Mouse (Mus musculus) limb, embryonic 10.5 days (tissue): ENCODE results near the gene Cd79b. TPM values are rescaled to one million over a fixed set of nuclear protein-coding genes. Genes with fewer than 3 reads are reported as not detected.
A peak's percentile ranks its signal among the peaks of the same experiment; 100 is the strongest.

Experiments
- DNase-seq: peaks from one replicate; pipeline ENCODE4 v3.0.0-alpha.2; 2017; ENCODE audit warnings: low spot score
- H3K27ac ChIP-seq: fragments of 300-500 bp; sonication (generic); 2 replicates; pipeline ENCODE4 v1.5.1; 2016; ENCODE audit warnings: mild to moderate bottlenecking
- H3K27me3 ChIP-seq: fragments of 300-500 bp; sonication (generic); 2 replicates; pipeline ENCODE4 v1.6.1; 2016; ENCODE audit warnings: low read depth, mild to moderate bottlenecking; ENCODE audit not compliant: poor library complexity, severe bottlenecking
- H3K36me3 ChIP-seq: fragments of 300-500 bp; sonication (generic); 2 replicates; pipeline ENCODE4 v1.6.1; 2016; ENCODE audit warnings: mild to moderate bottlenecking, moderate library complexity
- H3K4me1 ChIP-seq: fragments of 300-500 bp; sonication (generic); 2 replicates; pipeline ENCODE4 v1.6.1; 2016
- H3K4me3 ChIP-seq: fragments of 300-500 bp; sonication (generic); 2 replicates; pipeline ENCODE4 v1.5.1; 2016; ENCODE audit warnings: mild to moderate bottlenecking, moderate library complexity
- H3K9me3 ChIP-seq: fragments of 300-500 bp; sonication (generic); replicated peaks from 2 replicates; pipeline ENCODE4 v1.6.1; 2016; ENCODE audit warnings: mild to moderate bottlenecking
- WGBS: fragments of 180-500 bp; shearing (Covaris S2); methylation state at CpG from one replicate; pipeline ENCODE4 v1.1.7; 2016; 5-methylcytosine and 5-hydroxymethylcytosine counted together
- polyA plus RNA-seq: library from polyadenylated mRNA; unstranded; fragments of >200 nt; fragmentation: Nextera tagmentation; extraction: Ambion mirVana; gene quantifications from 2 replicates; pipeline ENCODE4 v1.2.1, GENCODE M21; 2016

Gene Cd79b
- polyA plus RNA-seq, 1 experiment from 2014 or later, result 2.4 TPM

GRCm38 (mm10) chr11:106338029-106338428 lies 23.5 kb upstream of the Cd79b start:
- no peaks in the 10 kb centered on the region for H3K9me3 ChIP-seq
- H3K4me1 ChIP-seq, result peaks cover 14% of the 10 kb centered on the region
- H3K4me3 ChIP-seq, result no peak overlapping the region
- DNase-seq, result no peak
- no peaks in the 10 kb centered on the region for H3K36me3 ChIP-seq
- WGBS, result 81% methylated on average over 5 of the region's 5 CpGs
- H3K27ac ChIP-seq, result no peak overlapping the region
- H3K27me3 ChIP-seq, result no peaks in the 10 kb centered on the region

- 12% methylated on average over 2 of the region's 2 CpGs for WGBS
- peak overlapping the region; percentile 21 for H3K27ac ChIP-seq
Measured at GRCm38 (mm10) chr11:106334066-106334465, 19.5 kb upstream of the Cd79b start.

GRCm38 (mm10) chr11:106332458-106332857 lies 17.9 kb upstream of the Cd79b start:
- 65% methylated on average over 4 of the region's 4 CpGs for WGBS
- Histone ChIP-seq H3K27ac (no peak overlapping the region), H3K36me3 (no peaks in the 10 kb centered on the region), H3K27me3 (no peaks in the 10 kb centered on the region), H3K4me3 (no peak overlapping the region), H3K4me1 (peaks cover 31% of the 10 kb centered on the region), H3K9me3 (no peaks in the 10 kb centered on the region)
- DNase-seq, result no peak

More at GRCm38 (mm10) chr11:106334066-106334465, 19.5 kb upstream of the Cd79b start:
- Histone ChIP-seq H3K36me3 (no peaks in the 10 kb centered on the region), H3K4me1 (peaks cover 19% of the 10 kb centered on the region), H3K27me3 (no peaks in the 10 kb centered on the region), H3K4me3 (no peak overlapping the region), H3K9me3 (no peaks in the 10 kb centered on the region)
- no peak for DNase-seq

GRCm38 (mm10) chr11:106329682-106330081 lies 15.1 kb upstream of the Cd79b start:
- no peak overlapping the region for H3K4me3 ChIP-seq
- DNase-seq, result no peak
- no peaks in the 10 kb centered on the region for H3K36me3 ChIP-seq
- H3K9me3 ChIP-seq, result no peaks in the 10 kb centered on the region
- 62% methylated on average over 7 of the region's 7 CpGs for WGBS
- H3K4me1 ChIP-seq, result peaks cover 45% of the 10 kb centered on the region
- H3K27ac ChIP-seq, result no peak overlapping the region
- no peaks in the 10 kb centered on the region for H3K27me3 ChIP-seq

- Histone ChIP-seq H3K27ac (no peak overlapping the region), H3K4me3 (no peak overlapping the region), H3K4me1 (peaks cover 43% of the 10 kb centered on the region), H3K9me3 (no peaks in the 10 kb centered on the region), H3K36me3 (no peaks in the 10 kb centered on the region), H3K27me3 (no peaks in the 10 kb centered on the region)
- DNase-seq, result no peak
- 71% methylated on average over 6 of the region's 6 CpGs for WGBS
Measured at GRCm38 (mm10) chr11:106329128-106329527, 14.6 kb upstream of the Cd79b start.

- Histone ChIP-seq H3K9me3 (no peaks in the 10 kb centered on the region), H3K4me3 (no peak overlapping the region), H3K27ac (peak overlapping the region; percentile 39; the same call in 1 of the 2 replicates), H3K27me3 (no peaks in the 10 kb centered on the region), H3K4me1 (peaks cover 41% of the 10 kb centered on the region), H3K36me3 (no peaks in the 10 kb centered on the region)
- no peak for DNase-seq
- 57% methylated on average over 5 of the region's 5 CpGs for WGBS
Measured at GRCm38 (mm10) chr11:106328521-106328920, 14.0 kb upstream of the Cd79b start.

GRCm38 (mm10) chr11:106326475-106326874 lies 11.9 kb upstream of the Cd79b start:
- no peak overlapping the region for H3K4me3 ChIP-seq
- no peaks in the 10 kb centered on the region for H3K36me3 ChIP-seq
- H3K9me3 ChIP-seq, result no peaks in the 10 kb centered on the region
- H3K27me3 ChIP-seq, result no peaks in the 10 kb centered on the region
- no peak overlapping the region for H3K27ac ChIP-seq
- H3K4me1 ChIP-seq, result peaks cover 35% of the 10 kb centered on the region
- WGBS, result 84% methylated on average over 8 of the region's 8 CpGs
- no peak for DNase-seq

GRCm38 (mm10) chr11:106325566-106326206 lies 11.1 kb upstream of the Cd79b start:
- Histone ChIP-seq H3K36me3 (no peaks in the 10 kb centered on the region), H3K27ac (peak overlapping the region; percentile 36; the same call in 1 of the 2 replicates), H3K27me3 (no peaks in the 10 kb centered on the region), H3K4me3 (no peak overlapping the region), H3K9me3 (no peaks in the 10 kb centered on the region), H3K4me1 (peaks cover 35% of the 10 kb centered on the region)
- DNase-seq, result peak; percentile 69
- WGBS, result 73% methylated on average over 8 of the region's 8 CpGs

- no peak for DNase-seq
- peak overlapping the region; percentile 36; the same call in 1 of the 2 replicates for H3K27ac ChIP-seq
- H3K9me3 ChIP-seq, result no peaks in the 10 kb centered on the region
- 81% methylated on average over 5 of the region's 5 CpGs for WGBS
- no peaks in the 10 kb centered on the region for H3K36me3 ChIP-seq
- H3K4me1 ChIP-seq, result peaks cover 36% of the 10 kb centered on the region
- no peak overlapping the region for H3K4me3 ChIP-seq
- H3K27me3 ChIP-seq, result no peaks in the 10 kb centered on the region
Measured at GRCm38 (mm10) chr11:106324858-106325257, 10.3 kb upstream of the Cd79b start.

- H3K4me3 ChIP-seq, result no peak overlapping the region
- H3K36me3 ChIP-seq, result no peaks in the 10 kb centered on the region
- no peaks in the 10 kb centered on the region for H3K27me3 ChIP-seq
- DNase-seq, result no peak
- no peaks in the 10 kb centered on the region for H3K9me3 ChIP-seq
- whole genome bisulfite sequencing, result 76% methylated on average over 21 of the region's 21 CpGs
- H3K27ac ChIP-seq, result peak overlapping the region; percentile 70; the same call in 1 of the 2 replicates
- peaks cover 59% of the 10 kb centered on the region for H3K4me1 ChIP-seq
Measured at GRCm38 (mm10) chr11:106318406-106319366, 4.1 kb upstream of the Cd79b start.

- DNase-seq, result no peak
- Histone ChIP-seq H3K4me3 (no peak overlapping the region), H3K4me1 (peaks cover 68% of the 10 kb centered on the region), H3K9me3 (no peaks in the 10 kb centered on the region), H3K36me3 (no peaks in the 10 kb centered on the region), H3K27ac (peak overlapping the region; percentile 70), H3K27me3 (no peaks in the 10 kb centered on the region)
- WGBS, result 87% methylated on average over 7 of the region's 7 CpGs
Measured at GRCm38 (mm10) chr11:106317801-106318200, 3.2 kb upstream of the Cd79b start.

GRCm38 (mm10) chr11:106316416-106316815 lies 1.9 kb upstream of the Cd79b start:
- Histone ChIP-seq H3K36me3 (no peaks in the 10 kb centered on the region), H3K9me3 (no peaks in the 10 kb centered on the region), H3K27me3 (no peaks in the 10 kb centered on the region), H3K4me3 (no peak overlapping the region), H3K27ac (peak overlapping the region; percentile 70), H3K4me1 (peaks cover 71% of the 10 kb centered on the region)
- no peak for DNase-seq
- 15% methylated on average over 1 of the region's 1 CpGs for WGBS

GRCm38 (mm10) chr11:106313533-106313932 lies 1.0 kb downstream of the Cd79b start:
- H3K27me3 ChIP-seq, result no peaks in the 10 kb centered on the region
- peaks cover 57% of the 10 kb centered on the region for H3K4me1 ChIP-seq
- DNase-seq, result no peak
- WGBS, result 44% methylated on average over 5 of the region's 5 CpGs
- H3K9me3 ChIP-seq, result no peaks in the 10 kb centered on the region
- H3K4me3 ChIP-seq, result peak overlapping the region; percentile 15
- H3K36me3 ChIP-seq, result no peaks in the 10 kb centered on the region
- H3K27ac ChIP-seq, result peak overlapping the region; percentile 81
